Mouse (Mus musculus): Measurements from ENCODE around the gene Smok2a.
"Not testable (repeated sequence)": the region's sequence is repeated elsewhere in the genome, so short reads cannot be mapped to it uniquely, and the experiment has no call there.

- not testable (repeated sequence) for TF ChIP-seq CTCF, POLR2A (IDR thresholded peaks at IDR 0.05; ENCODE audit: extremely low read depth, insufficient read depth, low read length)
These were observed 34.4 kb upstream of the Smok2a start for GRCm38 (mm10) chr17:13186541-13186940.

Data from cortical plate, adult 2 months (tissue).